Mouse (Mus musculus) intestine, embryonic 16.5 days (tissue): ENCODE measurements around the gene Dazl. TPM values are rescaled to one million over a fixed set of nuclear protein-coding genes. Genes with fewer than 3 reads are reported as not detected.
A peak's percentile ranks its signal among the peaks of the same experiment; 100 is the strongest.
"Not testable (repeated sequence)": the region's sequence is repeated elsewhere in the genome, so short reads cannot be mapped to it uniquely, and the experiment has no call there.

ENCODE experiments used
- ATAC-seq: fragments of 200-750 bp; cut with Nextera tagmentation; 2 replicates; pipeline ENCODE4 v1.8.0; 2017; ENCODE audit warnings: moderate TSS enrichment, moderate library complexity
- H3K27ac ChIP-seq: fragments of 300-500 bp; sonication (generic); 2 replicates; pipeline ENCODE4 v1.5.1; 2014; ENCODE audit warnings: mild to moderate bottlenecking, low read length
- H3K27me3 ChIP-seq: fragments of 300-500 bp; sonication (generic); replicated peaks from 2 replicates; pipeline ENCODE4 v1.6.1; 2014; ENCODE audit warnings: low read length, control low read depth, mixed read lengths; ENCODE audit not compliant: control insufficient read depth, insufficient read depth
- H3K36me3 ChIP-seq: fragments of 300-500 bp; sonication (generic); 2 replicates; pipeline ENCODE4 v1.6.1; 2014; ENCODE audit warnings: low read length, control low read depth; ENCODE audit not compliant: control insufficient read depth, insufficient read depth
- H3K4me1 ChIP-seq: fragments of 300-500 bp; sonication (generic); 2 replicates; pipeline ENCODE4 v1.6.1; 2014; ENCODE audit warnings: low read length, control low read depth, mixed read lengths; ENCODE audit not compliant: control insufficient read depth, insufficient read depth
- H3K4me2 ChIP-seq: fragments of 300-500 bp; sonication (generic); 2 replicates; pipeline ENCODE4 v1.6.1; 2014; ENCODE audit warnings: low read depth, low read length, control low read depth
- H3K4me3 ChIP-seq: fragments of 300-500 bp; sonication (generic); 2 replicates; pipeline ENCODE4 v1.5.1; 2014; ENCODE audit warnings: mild to moderate bottlenecking, low read length
- H3K9ac ChIP-seq: fragments of 300-500 bp; sonication (generic); 2 replicates; pipeline ENCODE4 v1.6.1; 2014; ENCODE audit warnings: low read depth, low read length
- H3K9me3 ChIP-seq: fragments of 300-500 bp; sonication (generic); 2 replicates; pipeline ENCODE4 v1.6.1; 2016; ENCODE audit warnings: low read length, control low read depth; ENCODE audit not compliant: control insufficient read depth
- WGBS: fragments of 180-500 bp; shearing (Covaris S2); extraction: QIAGEN DNeasy Blood & Tissue Kit; methylation state at CpG from one replicate; pipeline ENCODE4 v1.1.7; 2014; 5-methylcytosine and 5-hydroxymethylcytosine counted together
- polyA plus RNA-seq: library from polyadenylated mRNA; unstranded; fragments of >200 nt; fragmentation: Nextera tagmentation; extraction: Ambion mirVana; gene quantifications from 2 replicates; pipeline ENCODE4 v1.2.1, GENCODE M21; 2015

The Dazl gene
- polyA plus RNA-seq, 1 experiment from 2014 or later = 0.60 TPM

DNA sequence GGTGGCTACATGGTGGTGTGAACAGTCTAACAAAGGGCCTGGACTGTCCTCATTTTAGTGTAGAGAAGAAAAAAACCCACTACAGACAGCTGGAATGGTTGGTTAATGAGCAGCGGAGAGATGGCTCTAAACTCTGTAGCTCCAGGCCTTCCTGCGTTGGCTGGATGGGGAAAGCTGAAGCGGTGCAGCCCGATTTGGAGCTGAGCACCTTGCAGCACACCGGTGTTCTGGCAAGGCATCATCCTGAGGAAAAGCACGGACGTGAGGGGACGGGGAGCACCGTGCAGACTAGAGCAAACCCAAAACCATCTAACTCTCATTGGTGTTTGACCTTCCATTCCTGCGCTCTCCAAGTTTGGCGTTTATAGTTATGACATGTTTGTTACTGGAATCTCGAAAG is 1.3 kb upstream of the Dazl start:
- Histone ChIP-seq H3K4me1 (no peaks in the 10 kb centered on the region), H3K4me3 (no peak overlapping the region), H3K36me3 (0 out of 2 replicates have a peak, but pooled peaks cover 5% of the 10 kb centered on the region), H3K27me3 (no peaks in the 10 kb centered on the region), H3K9ac (no peak overlapping the region), H3K4me2 (no peak overlapping the region), H3K27ac (no peak overlapping the region), H3K9me3 (peaks cover 12% of the 10 kb centered on the region)
- no peak for ATAC-seq
- 85% methylated on average over 12 of the region's 12 CpGs for WGBS

DNA sequence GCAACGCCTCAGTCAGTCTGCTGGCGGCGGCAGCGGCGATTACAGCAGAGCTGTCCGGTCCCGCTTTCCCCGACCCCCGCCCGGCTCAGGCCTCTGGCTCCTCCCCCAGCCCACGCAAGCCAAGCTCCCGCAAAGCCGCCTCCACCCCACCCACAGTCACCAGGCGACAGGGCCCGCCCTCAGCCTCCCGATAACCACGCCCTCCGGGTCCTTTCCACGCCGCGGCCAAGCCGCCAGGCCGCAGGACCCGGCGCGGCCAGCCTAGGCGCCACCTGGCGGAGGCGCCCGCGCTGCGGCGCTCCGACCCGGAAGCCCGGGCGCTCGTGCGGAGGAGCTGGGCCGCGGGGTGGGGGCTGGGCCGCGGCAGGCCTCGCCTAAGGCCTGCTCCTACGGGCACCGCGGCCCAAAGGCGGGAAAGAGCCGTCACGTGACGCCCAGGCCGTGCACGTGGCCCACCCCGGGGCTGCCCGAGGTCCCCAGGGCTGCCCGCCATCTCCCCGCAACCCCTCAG is 720 bp downstream of the Dazl start:
- peaks cover 12% of the 10 kb centered on the region for H3K9me3 ChIP-seq
- WGBS = 4% methylated on average over 53 of the region's 57 CpGs
- peak; percentile 96 for ATAC-seq
- H3K27me3 ChIP-seq = no peaks in the 10 kb centered on the region
- peak overlapping the region; percentile 53 for H3K4me3 ChIP-seq
- no peaks in the 10 kb centered on the region for H3K4me1 ChIP-seq
- H3K36me3 ChIP-seq = 0 out of 2 replicates have a peak, but pooled peaks cover 5% of the 10 kb centered on the region
- peak overlapping the region; percentile 77 for H3K9ac ChIP-seq
- H3K27ac ChIP-seq = peak overlapping the region; percentile 68
- H3K4me2 ChIP-seq = peak overlapping the region; percentile 64

DNA sequence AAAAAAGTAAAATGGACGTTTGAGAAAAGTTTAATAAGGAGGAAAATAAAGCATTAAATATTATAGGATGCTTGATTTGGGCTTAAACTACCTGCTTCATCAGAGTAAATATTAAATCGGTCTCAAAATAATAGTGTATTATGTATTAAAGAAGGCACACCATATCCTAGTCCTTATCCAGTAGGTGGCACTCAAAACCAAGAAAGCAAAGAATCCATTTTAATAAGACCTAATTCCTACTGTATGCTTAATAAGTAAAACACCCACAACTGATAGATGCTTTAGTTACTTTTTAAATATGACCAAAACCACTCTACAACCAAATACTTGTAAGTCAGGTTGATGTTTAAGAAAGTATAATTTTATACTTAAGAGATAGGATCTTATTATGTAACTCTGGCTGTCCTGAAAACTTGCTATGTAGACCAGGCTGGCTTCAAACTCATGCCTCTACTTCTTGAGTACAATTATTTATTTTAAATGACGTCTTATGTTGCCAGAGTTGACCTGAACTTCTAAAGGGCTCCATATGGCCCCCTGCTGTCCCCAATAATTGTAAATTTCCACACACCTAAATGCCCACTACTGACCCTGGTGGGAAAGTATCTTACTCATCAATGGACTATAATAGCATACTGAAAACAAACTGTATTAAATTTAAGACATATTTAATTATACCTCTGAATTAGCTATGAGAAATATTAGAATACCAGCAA is 1.8 kb downstream of the Dazl start:
- no peaks in the 10 kb centered on the region for H3K27me3 ChIP-seq
- WGBS = 16% methylated on average over 3 of the region's 3 CpGs
- 0 out of 2 replicates have a peak, but pooled peaks cover 5% of the 10 kb centered on the region for H3K36me3 ChIP-seq
- ATAC-seq = no peak
- H3K9me3 ChIP-seq = peaks cover 12% of the 10 kb centered on the region
- H3K4me2 ChIP-seq = no peak overlapping the region
- H3K4me1 ChIP-seq = no peaks in the 10 kb centered on the region
- H3K4me3 ChIP-seq = no peak overlapping the region
- H3K27ac ChIP-seq = no peak overlapping the region
- no peak overlapping the region for H3K9ac ChIP-seq

DNA sequence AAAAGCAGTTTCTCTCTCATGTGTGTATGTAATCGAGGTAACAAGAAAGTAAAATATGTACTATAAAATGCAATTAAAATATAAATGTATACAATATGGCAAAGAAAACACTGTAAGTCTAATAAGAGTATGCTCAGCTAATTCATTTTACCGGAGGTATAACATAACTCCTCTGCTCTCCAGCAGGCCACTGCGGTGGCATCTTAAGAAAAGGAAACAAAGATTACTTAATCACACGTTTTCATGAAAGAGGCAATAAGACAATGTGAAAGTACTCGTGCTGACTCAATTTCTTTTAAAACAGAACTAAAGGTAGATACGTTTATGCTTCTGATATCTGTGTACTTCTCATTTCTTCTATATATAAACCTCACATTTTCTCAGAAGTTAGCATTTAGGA is 8.6 kb downstream of the Dazl start:
- H3K9ac ChIP-seq = no peak overlapping the region
- H3K27ac ChIP-seq = no peak overlapping the region
- no peak for ATAC-seq
- no peak overlapping the region for H3K4me2 ChIP-seq
- no peaks in the 10 kb centered on the region for H3K9me3 ChIP-seq
- WGBS = 68% methylated on average over 6 of the region's 6 CpGs
- H3K27me3 ChIP-seq = no peaks in the 10 kb centered on the region
- no peak overlapping the region for H3K4me3 ChIP-seq
- H3K4me1 ChIP-seq = no peaks in the 10 kb centered on the region
- H3K36me3 ChIP-seq = no peaks in the 10 kb centered on the region

DNA sequence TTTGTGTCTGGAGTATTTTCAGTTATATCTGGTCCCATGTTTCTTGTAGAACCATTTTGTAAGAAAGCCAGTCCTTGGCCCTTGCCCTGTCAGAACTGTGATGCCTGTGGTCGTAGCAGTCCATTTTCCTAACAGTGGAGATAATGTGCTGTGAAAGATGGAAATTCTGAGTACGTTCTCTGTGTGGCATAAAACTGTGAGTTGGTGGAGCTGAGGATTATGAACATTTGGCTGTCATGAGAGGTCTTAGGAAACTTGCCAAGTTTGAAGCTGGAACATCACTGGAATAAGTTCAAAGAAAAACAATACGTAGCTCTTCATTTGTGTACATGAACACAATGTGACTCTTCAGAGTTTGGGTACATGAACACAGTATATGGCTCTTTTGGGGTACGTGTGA is 31.8 kb downstream of the Dazl start:
- not testable (repeated sequence) for ATAC-seq, H3K4me2 ChIP-seq, H3K9ac ChIP-seq, H3K36me3 ChIP-seq, H3K27me3 ChIP-seq, H3K4me3 ChIP-seq, H3K9me3 ChIP-seq, H3K27ac ChIP-seq, H3K4me1 ChIP-seq
- WGBS = 65% methylated on average over 4 of the region's 4 CpGs

DNA sequence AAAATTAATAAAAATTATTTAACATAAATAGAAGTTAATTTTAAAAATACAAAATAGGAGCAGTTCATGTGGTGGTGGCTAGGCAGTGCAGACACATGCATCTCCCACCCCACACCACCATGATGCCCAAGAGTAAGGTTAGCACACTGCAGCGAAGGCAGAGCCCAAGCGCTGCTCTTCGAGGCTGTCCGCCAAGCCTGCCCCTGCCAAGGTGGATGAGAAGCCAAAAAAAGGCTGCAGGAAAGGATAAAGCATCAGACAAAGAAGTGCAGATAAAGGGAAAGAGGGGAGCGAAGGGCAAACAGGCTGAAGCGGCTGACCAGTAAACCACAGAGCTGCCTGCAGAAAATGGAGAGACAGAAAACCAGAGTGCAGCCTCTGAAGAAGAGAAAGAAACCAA is 32.6 kb downstream of the Dazl start:
- no peaks in the 10 kb centered on the region for H3K4me1 ChIP-seq
- ATAC-seq = no peak
- 89% methylated on average over 6 of the region's 6 CpGs for WGBS

DNA sequence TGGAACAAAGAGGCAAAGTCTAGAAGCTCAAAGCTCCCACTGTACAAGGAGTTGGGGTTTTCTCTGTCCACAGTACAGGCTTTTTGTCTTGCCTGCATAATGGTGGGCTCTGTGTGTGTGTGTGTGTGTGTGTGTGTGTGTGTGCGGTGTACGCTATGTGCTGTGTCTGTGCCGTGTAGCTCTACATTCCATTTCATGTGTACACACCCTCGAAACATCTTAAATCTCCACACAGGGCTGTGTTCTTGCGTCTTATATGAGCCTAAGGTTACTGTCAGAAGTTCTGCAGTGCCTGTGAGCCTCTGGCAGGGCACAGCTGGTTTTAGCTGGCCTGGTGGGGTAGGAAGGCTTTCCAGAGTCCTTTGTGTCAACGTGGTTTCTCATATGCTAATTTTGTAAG is 46.8 kb downstream of the Dazl start:
- H3K9ac ChIP-seq = no peak overlapping the region
- no peak for ATAC-seq
- H3K4me3 ChIP-seq = no peak overlapping the region
- H3K4me1 ChIP-seq = no peaks in the 10 kb centered on the region
- no peaks in the 10 kb centered on the region for H3K27me3 ChIP-seq
- 85% methylated on average over 6 of the region's 6 CpGs for WGBS
- H3K27ac ChIP-seq = no peak overlapping the region
- no peaks in the 10 kb centered on the region for H3K9me3 ChIP-seq
- H3K4me2 ChIP-seq = no peak overlapping the region
- no peaks in the 10 kb centered on the region for H3K36me3 ChIP-seq

More for the DNA sequence above, 32.6 kb downstream of the Dazl start:
- H3K9me3 ChIP-seq = no peaks in the 10 kb centered on the region
- no peak overlapping the region for H3K4me3 ChIP-seq
- H3K9ac ChIP-seq = no peak overlapping the region
- no peak overlapping the region for H3K27ac ChIP-seq
- H3K36me3 ChIP-seq = no peaks in the 10 kb centered on the region
- H3K4me2 ChIP-seq = no peak overlapping the region
- H3K27me3 ChIP-seq = no peaks in the 10 kb centered on the region

DNA sequence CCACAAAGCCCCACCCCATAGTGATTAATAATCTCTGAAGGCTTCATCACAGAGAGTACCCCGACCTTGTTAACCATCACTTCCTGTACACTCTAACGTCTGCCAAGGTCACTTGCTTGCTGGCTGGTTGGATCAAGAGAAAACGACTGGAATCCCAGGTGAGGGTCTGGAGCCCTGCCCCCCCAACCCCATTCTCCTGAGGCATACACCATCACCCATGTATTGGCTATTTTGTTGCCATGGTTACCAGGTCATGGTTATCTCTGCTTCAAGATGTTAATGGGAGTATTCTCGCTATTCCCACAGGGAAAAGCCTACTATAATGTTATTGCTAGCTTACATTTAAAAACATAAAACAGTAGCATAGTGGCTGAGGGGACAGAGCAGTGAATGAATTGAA is 48.8 kb downstream of the Dazl start:
- ATAC-seq = no peak
- Histone ChIP-seq H3K4me1 (no peaks in the 10 kb centered on the region), H3K4me3 (no peak overlapping the region), H3K9me3 (no peaks in the 10 kb centered on the region), H3K4me2 (no peak overlapping the region), H3K27ac (no peak overlapping the region), H3K9ac (no peak overlapping the region), H3K27me3 (no peaks in the 10 kb centered on the region), H3K36me3 (no peaks in the 10 kb centered on the region)
- 48% methylated on average over 4 of the region's 4 CpGs for WGBS

DNA sequence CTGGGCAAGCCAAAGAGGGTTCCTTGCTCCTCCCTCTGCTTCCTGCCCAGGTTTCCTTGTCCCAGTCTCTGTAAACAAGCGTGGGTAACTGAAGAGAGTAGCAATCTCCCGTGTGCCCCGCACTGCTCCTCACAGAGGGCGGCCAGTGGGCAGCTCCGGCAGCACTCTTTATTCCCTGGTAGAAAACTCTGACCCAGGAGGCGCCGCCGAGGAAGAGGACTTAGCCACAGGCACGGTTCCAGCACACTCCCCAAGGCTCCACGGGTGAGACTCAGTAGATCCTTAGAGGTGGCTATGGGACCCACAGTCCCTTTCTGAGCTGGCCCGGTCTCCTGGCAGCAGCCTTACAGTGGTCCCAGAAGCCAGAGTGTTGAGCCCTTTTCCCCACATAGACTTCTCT is 50.1 kb downstream of the Dazl start:
- H3K4me2 ChIP-seq = no peak overlapping the region
- H3K4me3 ChIP-seq = no peak overlapping the region
- WGBS = 83% methylated on average over 11 of the region's 11 CpGs
- no peaks in the 10 kb centered on the region for H3K4me1 ChIP-seq
- no peak for ATAC-seq
- no peak overlapping the region for H3K9ac ChIP-seq
- H3K36me3 ChIP-seq = no peaks in the 10 kb centered on the region
- no peaks in the 10 kb centered on the region for H3K9me3 ChIP-seq
- H3K27ac ChIP-seq = no peak overlapping the region
- no peaks in the 10 kb centered on the region for H3K27me3 ChIP-seq
